Mouse (Mus musculus): ENCODE measurements at regions not wholly inside any gene's neighbourhood (a gene's known extent, or its start where the extent isn't known, plus 50 kb on each side); places are given as distances from the start of the nearest gene placed in this dataset.

GRCm38 (mm10) chr11:8148485-8148825 is 515.9 kb downstream of the Tns3 start:
- DNase-seq (ENCODE audit: low read depth, low spot score): no peak

- DNase-seq (ENCODE audit: low read depth, low spot score): peak; percentile 71
Measured at GRCm38 (mm10) chr11:8147790-8148484, 516.4 kb downstream of the Tns3 start.

GRCm38 (mm10) chr11:8137366-8137765 is 527.0 kb downstream of the Tns3 start:
- DNase-seq (ENCODE audit: low read depth, low spot score): peak; percentile 33

- no peak for DNase-seq (ENCODE audit: low read depth, low spot score)
Measured at GRCm38 (mm10) chr11:8136666-8137065, 527.7 kb downstream of the Tns3 start.

GRCm38 (mm10) chr11:8109286-8109685 is 555.0 kb downstream of the Tns3 start:
- DNase-seq (ENCODE audit: low read depth, low spot score): no peak

GRCm38 (mm10) chr11:8101091-8101490 is 563.2 kb downstream of the Tns3 start:
- DNase-seq (ENCODE audit: low read depth, low spot score): no peak

GRCm38 (mm10) chr11:8084328-8084727 is 580.0 kb downstream of the Tns3 start:
- DNase-seq (ENCODE audit: low read depth, low spot score): no peak

- peak; percentile 65 for DNase-seq (ENCODE audit: low read depth, low spot score)
Measured at GRCm38 (mm10) chr11:8082811-8083210, 581.5 kb downstream of the Tns3 start.

- no peak for DNase-seq (ENCODE audit: low read depth, low spot score)
Measured at GRCm38 (mm10) chr11:8073321-8073720, 591.0 kb downstream of the Tns3 start.

GRCm38 (mm10) chr11:8068873-8069272 is 595.5 kb downstream of the Tns3 start:
- peak; percentile 38 for DNase-seq (ENCODE audit: low read depth, low spot score)

- DNase-seq (ENCODE audit: low read depth, low spot score): no peak
Measured at GRCm38 (mm10) chr11:8067330-8067729, 597.0 kb downstream of the Tns3 start.

- DNase-seq (ENCODE audit: low read depth, low spot score): no peak
Measured at GRCm38 (mm10) chr11:8065811-8066210, 598.5 kb downstream of the Tns3 start.

- DNase-seq (ENCODE audit: low read depth, low spot score): no peak
Measured at GRCm38 (mm10) chr11:8065086-8065485, 599.2 kb downstream of the Tns3 start.

- DNase-seq (ENCODE audit: low read depth, low spot score): no peak
Measured at GRCm38 (mm10) chr11:8061989-8062388, 602.3 kb downstream of the Tns3 start.

- DNase-seq (ENCODE audit: low read depth, low spot score): no peak
Measured at GRCm38 (mm10) chr11:8061573-8061972, 602.8 kb downstream of the Tns3 start.

GRCm38 (mm10) chr11:8051499-8051898 is 612.8 kb downstream of the Tns3 start:
- DNase-seq (ENCODE audit: low read depth, low spot score): peak; percentile 18

GRCm38 (mm10) chr11:8045086-8045485 is 619.2 kb downstream of the Tns3 start:
- DNase-seq (ENCODE audit: low read depth, low spot score): no peak

- no peak for DNase-seq (ENCODE audit: low read depth, low spot score)
Measured at GRCm38 (mm10) chr11:8030119-8030518, 634.2 kb downstream of the Tns3 start.

- DNase-seq (ENCODE audit: low read depth, low spot score): no peak
Measured at GRCm38 (mm10) chr11:8007801-8008200, 656.5 kb downstream of the Tns3 start.

- DNase-seq (ENCODE audit: low read depth, low spot score): no peak
Measured at GRCm38 (mm10) chr11:7981031-7981430, 683.3 kb downstream of the Tns3 start.

- peak; percentile 4 for DNase-seq (ENCODE audit: low read depth, low spot score)
Measured at GRCm38 (mm10) chr11:7975845-7976244, 688.5 kb downstream of the Tns3 start.

- DNase-seq (ENCODE audit: low read depth, low spot score): no peak
Measured at GRCm38 (mm10) chr11:7949931-7950330, 714.4 kb downstream of the Tns3 start.

- DNase-seq (ENCODE audit: low read depth, low spot score): no peak
Measured at GRCm38 (mm10) chr11:7949201-7949875, 715.0 kb downstream of the Tns3 start.
